Mouse (Mus musculus) hindbrain, embryonic 15.5 days (tissue): ENCODE results near the gene Mxra7. TPM values are rescaled to one million over a fixed set of nuclear protein-coding genes. Genes with fewer than 3 reads are reported as not detected.

ENCODE experiments used
- ATAC-seq: fragments of 200-750 bp; cut with Nextera tagmentation; 2 replicates; pipeline ENCODE4 v1.8.0; 2017; ENCODE audit warnings: low read depth, moderate number of reproducible peaks, moderate TSS enrichment; ENCODE audit not compliant: low FRiP score
- H3K27ac ChIP-seq: fragments of 300-500 bp; sonication (generic); replicated peaks from 2 replicates; pipeline ENCODE4 v1.5.1; 2015; ENCODE audit warnings: mild to moderate bottlenecking, inconsistent platforms
- H3K27me3 ChIP-seq: fragments of 300-500 bp; sonication (generic); 2 replicates; pipeline ENCODE4 v1.6.1; 2015; ENCODE audit warnings: control low read depth, inconsistent platforms
- H3K36me3 ChIP-seq: fragments of 300-500 bp; sonication (generic); 2 replicates; pipeline ENCODE4 v1.6.1; 2015; ENCODE audit warnings: control low read depth, inconsistent platforms
- H3K4me1 ChIP-seq: fragments of 300-500 bp; sonication (generic); replicated peaks from 2 replicates; pipeline ENCODE4 v1.6.1; 2015; ENCODE audit warnings: control low read depth, inconsistent platforms
- H3K4me2 ChIP-seq: fragments of 300-500 bp; sonication (generic); 2 replicates; pipeline ENCODE4 v1.6.1; 2015; ENCODE audit warnings: moderate library complexity, mild to moderate bottlenecking, inconsistent platforms
- H3K4me3 ChIP-seq: fragments of 300-500 bp; sonication (generic); 2 replicates; pipeline ENCODE4 v1.5.1; 2015; ENCODE audit warnings: mild to moderate bottlenecking, inconsistent platforms
- H3K9ac ChIP-seq: fragments of 300-500 bp; sonication (generic); 2 replicates; pipeline ENCODE4 v1.6.1; 2015; ENCODE audit warnings: inconsistent platforms
- H3K9me3 ChIP-seq: fragments of 300-500 bp; sonication (generic); 2 replicates; pipeline ENCODE4 v1.6.1; 2016; ENCODE audit warnings: control low read depth, inconsistent platforms
- WGBS: fragments of 180-500 bp; shearing (Covaris S2); methylation state at CpG from one replicate; pipeline ENCODE4 v1.1.7; 2015; 5-methylcytosine and 5-hydroxymethylcytosine counted together
- polyA plus RNA-seq: library from polyadenylated mRNA; unstranded; fragments of >200 nt; fragmentation: Nextera tagmentation; extraction: Ambion mirVana; gene quantifications from 2 replicates; pipeline ENCODE4 v1.2.1, GENCODE M21; 2015

Mxra7 gene
- polyA plus RNA-seq, 1 experiment from 2014 or later, result 41.5 TPM

DNA sequence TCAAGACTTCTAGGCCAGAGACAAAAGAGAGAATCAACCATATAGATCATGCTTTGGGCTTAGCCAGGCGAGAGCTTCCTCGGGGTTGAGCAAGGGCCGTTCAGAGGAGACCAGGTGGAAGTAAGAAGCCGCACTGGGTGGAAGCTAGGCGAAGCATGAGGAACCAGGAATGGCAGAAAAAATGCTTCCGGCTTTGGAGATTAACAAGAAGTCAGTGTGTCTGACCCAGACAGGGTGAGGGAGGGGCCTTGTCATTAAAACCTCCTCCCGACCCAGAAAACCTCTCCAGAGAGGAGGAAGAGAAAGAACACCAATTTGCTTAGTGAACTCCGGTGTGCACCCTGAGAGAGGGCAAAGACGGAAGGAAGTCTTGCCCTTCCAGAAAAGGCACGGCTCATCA lies 43.6 kb downstream of the Mxra7 start:
- WGBS, result 91% methylated on average over 10 of the region's 10 CpGs
- no peaks in the 10 kb centered on the region for H3K36me3 ChIP-seq
- no peak overlapping the region for H3K9ac ChIP-seq
- H3K27me3 ChIP-seq, result no peaks in the 10 kb centered on the region
- H3K27ac ChIP-seq, result no peak overlapping the region
- no peaks in the 10 kb centered on the region for H3K9me3 ChIP-seq
- no peak overlapping the region for H3K4me3 ChIP-seq
- no peak overlapping the region for H3K4me2 ChIP-seq
- ATAC-seq, result no peak
- H3K4me1 ChIP-seq, result no peaks in the 10 kb centered on the region

DNA sequence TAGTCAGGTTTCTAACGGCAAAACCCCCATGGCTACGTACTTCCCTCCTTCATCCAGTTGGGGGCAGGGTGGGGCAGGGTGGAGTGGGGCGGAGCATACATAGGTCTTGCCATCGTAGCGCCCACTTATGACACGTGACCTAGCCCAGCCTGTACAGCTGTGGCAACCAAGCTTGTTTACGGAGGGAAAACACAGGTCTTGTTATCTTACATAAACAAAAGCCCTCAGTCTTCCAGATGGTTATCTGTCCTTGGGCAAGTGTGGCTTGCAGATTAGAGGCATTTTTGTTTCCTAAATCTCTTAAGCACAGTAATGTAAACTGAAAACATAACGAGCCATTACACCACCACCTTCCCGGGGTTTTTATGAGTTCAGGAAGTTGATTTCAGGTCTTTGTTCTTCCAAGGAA lies 45.1 kb downstream of the Mxra7 start:
- H3K4me1 ChIP-seq, result no peaks in the 10 kb centered on the region
- no peaks in the 10 kb centered on the region for H3K9me3 ChIP-seq
- no peak overlapping the region for H3K9ac ChIP-seq
- H3K27ac ChIP-seq, result no peak overlapping the region
- H3K4me2 ChIP-seq, result no peak overlapping the region
- H3K36me3 ChIP-seq, result no peaks in the 10 kb centered on the region
- no peak for ATAC-seq
- no peak overlapping the region for H3K4me3 ChIP-seq
- no peaks in the 10 kb centered on the region for H3K27me3 ChIP-seq
- 75% methylated on average over 9 of the region's 9 CpGs for WGBS

DNA sequence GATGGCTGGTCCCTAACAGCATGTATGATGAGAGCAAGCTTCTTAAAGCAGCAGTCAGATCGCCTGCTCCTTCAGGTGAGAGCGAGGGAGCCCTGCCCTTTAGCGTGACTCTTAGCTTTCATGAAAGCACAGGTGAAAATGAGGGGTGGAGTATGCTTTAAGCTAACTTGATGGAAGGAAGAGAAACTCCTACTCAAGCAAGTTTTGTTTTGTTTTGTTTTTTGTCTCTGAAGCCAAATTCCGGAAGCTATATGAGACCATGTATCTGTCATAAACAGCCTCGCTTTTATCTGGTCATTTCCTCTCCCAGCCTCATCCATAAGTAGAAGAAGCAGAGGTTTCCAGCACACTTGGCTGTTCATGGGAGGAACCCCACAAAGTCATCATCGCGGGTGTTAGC lies 52.4 kb downstream of the Mxra7 start, which contains the start of gene St6galnac1:
Gene St6galnac1 (minus strand): TSS at position 101 of the 400 bp plus-strand sequence.
- no peaks in the 10 kb centered on the region for H3K4me1 ChIP-seq
- no peak within 1 kb of the TSS for H3K9ac ChIP-seq
- no peaks in the 10 kb centered on the region for H3K9me3 ChIP-seq
- no peaks in the 10 kb centered on the region for H3K36me3 ChIP-seq
- H3K27ac ChIP-seq, result no peak within 1 kb of the TSS
- no peak for ATAC-seq
- H3K4me2 ChIP-seq, result no peak within 1 kb of the TSS
- no peaks in the 10 kb centered on the region for H3K27me3 ChIP-seq
- WGBS, result 90% methylated on average over 7 of the region's 7 CpGs
- H3K4me3 ChIP-seq, result no peak within 1 kb of the TSS

DNA sequence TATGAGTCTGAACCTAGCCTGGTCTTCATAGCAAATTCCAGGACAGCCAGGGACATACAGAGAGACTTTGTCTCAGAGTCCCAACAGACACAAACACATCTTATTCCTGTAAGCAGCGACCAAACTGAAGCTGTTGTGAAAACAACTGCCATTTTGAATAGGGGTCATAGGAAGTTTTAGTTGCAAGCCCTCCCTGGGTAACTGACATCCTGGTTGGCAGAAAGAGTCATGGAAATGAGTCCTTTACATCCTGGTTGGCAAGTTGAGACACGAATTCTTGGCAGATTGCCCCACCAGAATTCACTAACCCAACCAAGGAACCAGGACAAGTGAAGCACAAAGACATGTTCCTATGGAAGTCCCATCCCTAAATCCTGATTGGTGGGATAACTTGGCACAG lies 54.6 kb downstream of the Mxra7 start:
- Histone ChIP-seq H3K4me1 (no peaks in the 10 kb centered on the region), H3K4me3 (no peak overlapping the region), H3K27me3 (no peaks in the 10 kb centered on the region), H3K9me3 (no peaks in the 10 kb centered on the region), H3K4me2 (no peak overlapping the region), H3K9ac (no peak overlapping the region), H3K36me3 (no peaks in the 10 kb centered on the region), H3K27ac (no peak overlapping the region)
- 47% methylated on average over 2 of the region's 2 CpGs for WGBS
- no peak for ATAC-seq

DNA sequence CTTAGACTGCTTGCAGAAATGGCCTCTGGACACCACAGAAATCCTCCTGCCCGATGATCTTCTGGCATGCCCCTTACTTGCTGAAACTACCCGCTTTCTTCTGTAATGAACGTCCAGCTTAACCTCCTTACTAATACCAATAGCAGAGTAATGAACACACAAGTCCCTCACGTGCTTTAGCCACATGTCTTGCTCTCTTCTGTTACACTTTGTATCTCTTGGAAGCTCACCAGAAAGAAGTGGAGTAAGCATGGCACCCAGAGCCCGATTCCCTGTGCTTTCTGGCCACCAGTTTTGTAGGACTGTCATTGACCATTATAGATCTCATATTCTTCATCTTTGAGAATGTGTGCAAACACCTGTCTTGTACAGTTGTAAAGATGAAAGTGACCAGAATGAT lies 58.0 kb downstream of the Mxra7 start:
- no peaks in the 10 kb centered on the region for H3K4me1 ChIP-seq
- H3K9ac ChIP-seq, result no peak overlapping the region
- no peaks in the 10 kb centered on the region for H3K27me3 ChIP-seq
- WGBS, result 91% methylated on average over 5 of the region's 5 CpGs
- no peak overlapping the region for H3K4me3 ChIP-seq
- no peaks in the 10 kb centered on the region for H3K9me3 ChIP-seq
- H3K27ac ChIP-seq, result no peak overlapping the region
- no peaks in the 10 kb centered on the region for H3K36me3 ChIP-seq
- H3K4me2 ChIP-seq, result no peak overlapping the region
- no peak for ATAC-seq

DNA sequence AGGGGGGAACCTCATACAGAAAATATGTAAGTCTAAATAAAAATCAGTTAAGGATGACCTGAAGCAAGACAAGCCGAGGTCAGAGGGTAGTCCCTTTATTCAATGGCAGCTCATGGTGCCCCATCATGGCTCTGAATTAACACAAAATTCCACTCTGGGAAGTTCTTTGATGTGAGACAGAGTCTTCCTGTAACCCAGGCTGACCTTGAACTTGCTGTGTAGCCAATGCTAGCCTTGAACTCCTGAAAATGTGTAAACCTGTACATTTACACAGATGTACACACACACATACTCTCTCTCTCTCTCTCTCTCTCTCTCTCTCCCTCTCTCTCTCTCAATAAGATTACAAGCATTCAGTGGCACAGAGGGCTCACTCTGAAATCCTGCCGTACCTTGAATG lies 62.9 kb downstream of the Mxra7 start:
- H3K4me2 ChIP-seq, result no peak overlapping the region
- H3K9ac ChIP-seq, result no peak overlapping the region
- no peak overlapping the region for H3K4me3 ChIP-seq
- 94% methylated on average over 2 of the region's 2 CpGs for WGBS
- H3K4me1 ChIP-seq, result no peaks in the 10 kb centered on the region
- no peak overlapping the region for H3K27ac ChIP-seq
- no peak for ATAC-seq
- no peaks in the 10 kb centered on the region for H3K9me3 ChIP-seq
- no peaks in the 10 kb centered on the region for H3K36me3 ChIP-seq
- no peaks in the 10 kb centered on the region for H3K27me3 ChIP-seq

DNA sequence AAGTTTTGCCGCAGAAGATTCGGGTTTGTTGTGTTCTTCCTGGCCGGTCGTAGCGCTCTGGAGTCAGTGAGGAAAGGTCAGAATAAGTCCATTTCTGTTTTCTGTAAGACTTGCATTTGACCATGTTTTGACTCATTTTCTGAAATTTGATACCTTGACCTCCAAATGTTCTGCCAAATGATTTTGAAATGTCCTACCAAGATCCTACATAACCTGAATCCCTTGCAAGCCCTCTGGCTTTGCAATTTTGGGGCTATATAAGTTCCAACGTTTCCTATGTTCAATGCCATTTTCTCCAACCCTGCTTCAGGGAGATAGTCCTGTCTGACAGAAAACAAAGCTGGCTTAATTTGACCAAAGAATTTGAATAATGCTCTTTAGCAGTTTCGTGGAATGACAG lies 63.5 kb downstream of the Mxra7 start:
- H3K27ac ChIP-seq, result no peak overlapping the region
- H3K27me3 ChIP-seq, result no peaks in the 10 kb centered on the region
- no peak overlapping the region for H3K9ac ChIP-seq
- H3K4me3 ChIP-seq, result no peak overlapping the region
- no peaks in the 10 kb centered on the region for H3K9me3 ChIP-seq
- 95% methylated on average over 7 of the region's 7 CpGs for WGBS
- no peaks in the 10 kb centered on the region for H3K4me1 ChIP-seq
- no peak for ATAC-seq
- H3K4me2 ChIP-seq, result no peak overlapping the region
- no peaks in the 10 kb centered on the region for H3K36me3 ChIP-seq

DNA sequence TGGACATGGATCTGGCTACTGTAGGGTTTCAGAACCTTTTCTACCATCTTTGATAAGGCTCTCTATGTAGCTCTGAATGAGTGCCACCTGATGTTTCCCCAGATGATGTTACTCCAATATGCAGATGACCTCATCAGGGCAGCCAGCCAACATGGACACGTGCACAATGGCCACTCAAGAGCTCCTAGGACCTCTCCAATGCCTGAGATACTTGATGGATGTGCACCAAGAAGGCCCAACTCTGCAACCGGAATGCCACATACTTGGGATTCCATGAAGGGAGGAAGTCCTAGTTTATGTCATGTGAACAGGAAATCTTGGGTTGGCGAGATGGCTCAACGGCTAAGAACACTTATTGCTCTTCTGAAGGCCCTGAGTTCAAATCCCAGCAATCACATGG lies 72.7 kb downstream of the Mxra7 start:
- no peak for ATAC-seq
- 80% methylated on average over 4 of the region's 4 CpGs for WGBS
- Histone ChIP-seq H3K4me3 (no peak overlapping the region), H3K4me1 (no peaks in the 10 kb centered on the region), H3K4me2 (no peak overlapping the region), H3K9ac (no peak overlapping the region), H3K27ac (no peak overlapping the region), H3K9me3 (no peaks in the 10 kb centered on the region), H3K36me3 (no peaks in the 10 kb centered on the region), H3K27me3 (no peaks in the 10 kb centered on the region)

DNA sequence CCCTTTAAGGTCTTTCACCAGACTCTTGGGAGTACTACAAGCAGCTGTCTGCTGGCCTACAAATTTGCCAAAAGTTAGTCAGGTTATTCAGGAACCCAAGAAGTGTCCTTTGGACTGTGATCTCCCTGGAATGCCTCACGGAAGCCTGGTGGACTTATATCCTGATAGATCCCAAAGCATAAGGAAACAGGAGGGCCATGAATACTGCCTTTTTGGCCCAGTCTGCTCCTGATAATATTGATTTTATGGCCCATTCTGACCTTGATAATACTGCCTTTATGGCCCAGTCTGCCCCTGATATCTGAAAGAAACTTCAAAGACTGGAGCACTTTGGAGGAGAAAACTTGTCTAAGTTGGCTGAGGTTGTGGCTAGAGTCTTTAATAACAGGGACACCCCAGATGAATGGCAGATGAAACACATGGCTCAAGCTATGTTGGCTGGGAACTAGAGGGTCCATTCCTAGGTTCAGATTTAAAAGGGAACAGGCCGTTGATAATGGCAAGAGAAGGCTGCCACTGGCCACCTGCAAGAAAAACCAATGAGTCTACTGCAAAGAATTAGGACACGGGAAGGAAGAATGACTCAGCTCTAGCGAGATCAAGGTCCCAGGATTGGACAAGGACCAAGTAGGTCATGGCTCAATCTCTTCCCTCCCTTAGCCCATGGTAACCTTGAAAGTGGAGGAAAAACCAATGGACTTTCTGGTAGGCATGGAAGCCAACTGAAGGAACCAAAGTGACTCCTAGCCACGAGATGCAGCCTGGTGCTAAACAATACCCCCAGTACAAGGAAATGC lies 74.0 kb downstream of the Mxra7 start:
- Histone ChIP-seq H3K36me3 (no peaks in the 10 kb centered on the region), H3K9ac (no peak overlapping the region), H3K27ac (no peak overlapping the region), H3K27me3 (no peaks in the 10 kb centered on the region), H3K4me2 (no peak overlapping the region), H3K4me1 (no peaks in the 10 kb centered on the region), H3K9me3 (no peaks in the 10 kb centered on the region), H3K4me3 (no peak overlapping the region)
- ATAC-seq, result no peak
- 95% methylated on average over 5 of the region's 5 CpGs for whole genome bisulfite sequencing

Other genes starting within 250 kb of the Mxra7 start
- 35.0 and 36.7 TPM in 2 replicates for gene Ube2o, start 246.6 kb downstream of the Mxra7 start, polyA plus RNA-seq
- 0.14 TPM in 1 of 2 replicates, not detected in the other for gene Aanat, start 241.6 kb downstream of the Mxra7 start, polyA plus RNA-seq
- gene Rhbdf2, start 201.0 kb downstream of the Mxra7 start, polyA plus RNA-seq, result 1.1 and 1.6 TPM in 2 replicates
- 2.8 and 3.8 TPM in 2 replicates for gene Prcd, start 174.5 kb downstream of the Mxra7 start, polyA plus RNA-seq
- gene Cygb, start 173.7 kb downstream of the Mxra7 start, polyA plus RNA-seq, result 25.7 and 29.1 TPM in 2 replicates
- not detected in 2 replicates for gene St6galnac1, start 52.5 kb downstream of the Mxra7 start, polyA plus RNA-seq
- 62.1 and 65.0 TPM in 2 replicates for gene Mettl23, start 15.2 kb upstream of the Mxra7 start, polyA plus RNA-seq
- gene Jmjd6, start 15.4 kb upstream of the Mxra7 start, polyA plus RNA-seq, result 70.2 and 72.4 TPM in 2 replicates
- gene Mfsd11, start 24.4 kb upstream of the Mxra7 start, polyA plus RNA-seq, result 52.6 and 56.3 TPM in 2 replicates
- 535 and 549 TPM in 2 replicates for gene Srsf2, start 25.0 kb upstream of the Mxra7 start, polyA plus RNA-seq
- 25.3 and 31.0 TPM in 2 replicates for gene Mgat5b, start 90.8 kb upstream of the Mxra7 start, polyA plus RNA-seq